Comparison of ENCODE assay signal across 1 mouse cellular context in the genomic region with DNA sequence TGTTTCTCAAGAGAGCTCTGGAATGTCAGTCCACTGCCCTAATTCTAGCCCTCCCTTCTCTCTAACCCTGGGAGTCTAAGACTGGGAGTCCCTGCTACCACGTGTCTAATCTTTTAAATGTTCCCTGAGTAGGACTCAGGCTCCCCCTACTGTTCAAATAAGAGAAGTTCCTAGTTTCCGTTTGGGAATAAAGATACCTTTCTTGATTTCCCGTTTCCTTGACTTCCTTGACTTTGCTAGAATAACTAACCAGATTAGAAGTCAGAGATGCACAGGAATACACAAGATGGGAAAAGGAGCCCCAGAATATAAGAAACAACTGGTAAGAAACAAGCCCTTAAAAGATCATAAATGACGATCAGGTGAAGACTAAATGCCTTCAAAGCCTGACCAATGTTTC.
TF ChIP-seq lines count a peak whose summit lies in the region.

No protein-coding gene starts in this region.

TF ChIP-seq in myocyte, 11 proteins besides CTCF, POLR2A, EP300 and RAD21 (continued from another document):
- TF ChIP-seq POLR2AphosphoS2 (IDR thresholded peaks at IDR 0.05; ENCODE audit: insufficient read length, low read depth) = no peak
- no peak for TF ChIP-seq TCF12 (IDR thresholded peaks at IDR 0.05; ENCODE audit: insufficient read depth, poor library complexity, severe bottlenecking)
